Mouse (Mus musculus) CH12.LX (cell line): ENCODE measurements around the gene Ptpn11. TPM values are rescaled to one million over a fixed set of nuclear protein-coding genes. Genes with fewer than 3 reads are reported as not detected.
A peak's percentile ranks its signal among the peaks of the same experiment; 100 is the strongest.

Source experiments
- DNase-seq: peaks from one replicate; pipeline ENCODE4 v3.0.0-alpha.2; 2013; ENCODE audit errors: extremely low read depth
- H3K27ac ChIP-seq: 2 replicates; pipeline ENCODE4 v1.5.1; 2012; ENCODE audit warnings: low read depth, mild to moderate bottlenecking, control low read depth, moderate library complexity; ENCODE audit not compliant: insufficient read depth
- H3K27me3 ChIP-seq: replicated peaks from 2 replicates; pipeline ENCODE3; 2012; ENCODE audit warnings: inconsistent platforms
- H3K36me3 ChIP-seq, 2 experiments: replicated peaks in 1 of 2; 2 replicates each; pipeline versions ENCODE3 to v1.6.1; 2012; ENCODE audit warnings: inconsistent platforms in 1 of 2, low read length in 1 of 2, mild to moderate bottlenecking in 1 of 2, mixed read lengths in 1 of 2, moderate library complexity in 1 of 2; ENCODE audit not compliant: control insufficient read depth in 1 of 2, insufficient read depth in 1 of 2
- H3K4me1 ChIP-seq, 2 experiments: 2 replicates each; pipeline ENCODE4 v1.6.1; 2012; ENCODE audit warnings: inconsistent platforms in 1 of 2, moderate library complexity in 1 of 2; ENCODE audit not compliant: insufficient read depth in 2 of 2, control insufficient read depth in 1 of 2
- H3K4me2 ChIP-seq: 2 replicates; pipeline ENCODE4 v1.6.1; 2012; ENCODE audit warnings: low read depth, mild to moderate bottlenecking, control low read depth; ENCODE audit not compliant: poor library complexity, insufficient read depth, severe bottlenecking
- H3K4me3 ChIP-seq, 3 experiments: fragments of 150-350 bp in 1 of 3; sonication (generic) in 1 of 3; replicated peaks in 1 of 3; 2 replicates each; pipeline versions ENCODE3 to v1.5.1; 2011 to 2012; ENCODE audit warnings: low read depth in 2 of 3, low read length in 2 of 3, mild to moderate bottlenecking in 2 of 3, moderate library complexity in 2 of 3, control low read depth in 1 of 3, improper control_type of control experiment in 1 of 3, inconsistent platforms in 1 of 3, mixed read lengths in 1 of 3; ENCODE audit not compliant: poor library complexity in 1 of 3
- H3K79me2 ChIP-seq: replicated peaks from 2 replicates; pipeline ENCODE4 v1.6.1; 2012; ENCODE audit warnings: mild to moderate bottlenecking, moderate library complexity; ENCODE audit not compliant: control insufficient read depth, poor library complexity, insufficient read depth, severe bottlenecking; ENCODE audit errors: extremely low read depth
- H3K9ac ChIP-seq: 2 replicates; pipeline ENCODE4 v1.6.1; 2012; ENCODE audit warnings: low read depth, mild to moderate bottlenecking, control low read depth, moderate library complexity; ENCODE audit not compliant: insufficient read depth
- H3K9me3 ChIP-seq: replicated peaks from 2 replicates; pipeline ENCODE3; 2012; ENCODE audit warnings: low read length, inconsistent platforms, mixed read lengths
- BHLHE40 ChIP-seq: IDR thresholded peaks from 2 replicates; pipeline ENCODE4 v1.6.1; 2011; ENCODE audit warnings: mild to moderate bottlenecking, low read depth, low read length, improper control_type of control experiment
- CHD1 ChIP-seq: IDR thresholded peaks from 2 replicates; pipeline ENCODE4 v1.6.1; 2012; ENCODE audit warnings: low read depth, low read length, improper control_type of control experiment, inconsistent platforms
- CHD2 ChIP-seq: IDR thresholded peaks from 2 replicates; pipeline ENCODE4 v1.6.1; 2011; ENCODE audit warnings: low read length, improper control_type of control experiment
- CTCF ChIP-seq, 2 experiments: IDR thresholded peaks in 1 of 2; conservative IDR thresholded peaks in 1 of 2; 2 replicates each; pipeline ENCODE4 v1.5.1; 2011 to 2012; ENCODE audit warnings: low read depth in 2 of 2, low read length in 2 of 2, improper control_type of control experiment in 1 of 2, inconsistent platforms in 1 of 2, mild to moderate bottlenecking in 1 of 2, moderate library complexity in 1 of 2
- E2F4 ChIP-seq: IDR thresholded peaks from 2 replicates; pipeline ENCODE4 v1.6.1; 2011; ENCODE audit warnings: low read depth, low read length, improper control_type of control experiment; ENCODE audit not compliant: insufficient replicate concordance
- ELF1 ChIP-seq: IDR thresholded peaks from 2 replicates; pipeline ENCODE4 v1.6.1; 2014; ENCODE audit warnings: low read depth, mild to moderate bottlenecking, inconsistent platforms, low read length, improper control_type of control experiment
- EP300 ChIP-seq: IDR thresholded peaks from 2 replicates; pipeline ENCODE4 v1.6.1; 2011; ENCODE audit warnings: low read length, improper control_type of control experiment
- ETS1 ChIP-seq: conservative IDR thresholded peaks from 2 replicates; pipeline ENCODE4 v1.6.1; 2012; ENCODE audit warnings: low read depth, mild to moderate bottlenecking, inconsistent platforms, low read length, improper control_type of control experiment, moderate library complexity
- GABPA ChIP-seq: IDR thresholded peaks from 2 replicates; pipeline ENCODE4 v1.6.1; 2012; ENCODE audit warnings: low read depth, low read length, improper control_type of control experiment, inconsistent platforms; ENCODE audit not compliant: insufficient replicate concordance
- HCFC1 ChIP-seq: IDR thresholded peaks from 2 replicates; pipeline ENCODE4 v1.6.1; 2012; ENCODE audit warnings: low read depth, mild to moderate bottlenecking, inconsistent platforms, low read length, improper control_type of control experiment
- IRF4 ChIP-seq: IDR thresholded peaks from 2 replicates; pipeline ENCODE4 v1.6.1; 2014; ENCODE audit warnings: low read depth, mild to moderate bottlenecking, inconsistent platforms, low read length, improper control_type of control experiment
- JUN ChIP-seq: IDR thresholded peaks from 2 replicates; pipeline ENCODE4 v1.6.1; 2011; ENCODE audit warnings: low read depth, mild to moderate bottlenecking, low read length, improper control_type of control experiment, moderate library complexity; ENCODE audit not compliant: insufficient read depth
- JUND ChIP-seq: conservative IDR thresholded peaks from 2 replicates; pipeline ENCODE4 v1.6.1; 2011; ENCODE audit warnings: low read depth, low read length, improper control_type of control experiment
- KAT2A ChIP-seq: IDR thresholded peaks from 2 replicates; pipeline ENCODE4 v1.6.1; 2012; ENCODE audit warnings: low read length, improper control_type of control experiment, inconsistent platforms; ENCODE audit not compliant: insufficient replicate concordance
- MAFK ChIP-seq: IDR thresholded peaks from 2 replicates; pipeline ENCODE4 v1.6.1; 2011; ENCODE audit warnings: low read length, improper control_type of control experiment; ENCODE audit not compliant: insufficient replicate concordance
- MAX ChIP-seq: IDR thresholded peaks from 2 replicates; pipeline ENCODE4 v1.6.1; 2011; ENCODE audit warnings: low read length, improper control_type of control experiment
- MAZ ChIP-seq: IDR thresholded peaks from 2 replicates; pipeline ENCODE4 v1.6.1; 2012; ENCODE audit warnings: low read depth, mild to moderate bottlenecking, inconsistent platforms, low read length, improper control_type of control experiment, moderate library complexity
- MEF2A ChIP-seq: IDR thresholded peaks from 2 replicates; pipeline ENCODE4 v1.6.1; 2014; ENCODE audit warnings: low read depth, mild to moderate bottlenecking, inconsistent platforms, low read length, improper control_type of control experiment, borderline replicate concordance
- MXI1 ChIP-seq: IDR thresholded peaks from 2 replicates; pipeline ENCODE4 v1.6.1; 2011; ENCODE audit warnings: mild to moderate bottlenecking, low read depth, low read length, improper control_type of control experiment
- MYC ChIP-seq: IDR thresholded peaks from 2 replicates; pipeline ENCODE4 v1.6.1; 2011; ENCODE audit warnings: low read depth, mild to moderate bottlenecking, improper control_type of control experiment, low read length
- NELFE ChIP-seq: IDR thresholded peaks from 2 replicates; pipeline ENCODE4 v1.6.1; 2011; ENCODE audit warnings: low read depth, low read length, improper control_type of control experiment
- NRF1 ChIP-seq: IDR thresholded peaks from 2 replicates; pipeline ENCODE4 v1.6.1; 2014; ENCODE audit warnings: low read depth, mild to moderate bottlenecking, inconsistent platforms, low read length, improper control_type of control experiment, moderate library complexity
- PAX5 ChIP-seq: IDR thresholded peaks from 2 replicates; pipeline ENCODE4 v1.6.1; 2012; ENCODE audit warnings: low read length, inconsistent platforms, mixed read lengths
- POLR2A ChIP-seq: IDR thresholded peaks from 2 replicates; pipeline ENCODE4 v1.6.1; 2011; ENCODE audit warnings: low read depth, mild to moderate bottlenecking, improper control_type of control experiment, low read length
- POLR2AphosphoS2 ChIP-seq: IDR thresholded peaks from 2 replicates; pipeline ENCODE4 v1.6.1; 2011; ENCODE audit warnings: low read depth, low read length, improper control_type of control experiment
- RAD21 ChIP-seq: IDR thresholded peaks from 2 replicates; pipeline ENCODE4 v1.6.1; 2011; ENCODE audit warnings: low read depth, mild to moderate bottlenecking, low read length, improper control_type of control experiment, moderate library complexity
- RCOR1 ChIP-seq: conservative IDR thresholded peaks from 2 replicates; pipeline ENCODE4 v1.6.1; 2012; ENCODE audit warnings: low read depth, mild to moderate bottlenecking, inconsistent platforms, low read length, improper control_type of control experiment
- SIN3A ChIP-seq: IDR thresholded peaks from 2 replicates; pipeline ENCODE4 v1.6.1; 2012; ENCODE audit warnings: low read length, improper control_type of control experiment, inconsistent platforms
- SMC3 ChIP-seq: IDR thresholded peaks from 2 replicates; pipeline ENCODE4 v1.6.1; 2011; ENCODE audit warnings: low read depth, low read length, improper control_type of control experiment
- TBP ChIP-seq: conservative IDR thresholded peaks from 2 replicates; pipeline ENCODE4 v1.6.1; 2011; ENCODE audit warnings: low read depth, low read length, improper control_type of control experiment
- TCF12 ChIP-seq: IDR thresholded peaks from 2 replicates; pipeline ENCODE4 v1.6.1; 2014; ENCODE audit warnings: low read depth, mild to moderate bottlenecking, inconsistent platforms, low read length, improper control_type of control experiment
- UBTF ChIP-seq: IDR thresholded peaks from 2 replicates; pipeline ENCODE4 v1.6.1; 2012; ENCODE audit warnings: low read depth, mild to moderate bottlenecking, inconsistent platforms, low read length, improper control_type of control experiment, moderate library complexity
- USF1 ChIP-seq: IDR thresholded peaks from 2 replicates; pipeline ENCODE4 v1.6.1; 2014; ENCODE audit warnings: low read depth, mild to moderate bottlenecking, inconsistent platforms, low read length, improper control_type of control experiment
- USF2 ChIP-seq: conservative IDR thresholded peaks from 2 replicates; pipeline ENCODE4 v1.6.1; 2011; ENCODE audit warnings: low read depth, low read length, improper control_type of control experiment
- ZC3H11A ChIP-seq: IDR thresholded peaks from 2 replicates; pipeline ENCODE4 v1.6.1; 2012; ENCODE audit warnings: low read depth, mild to moderate bottlenecking, inconsistent platforms, low read length, improper control_type of control experiment
- ZKSCAN1 ChIP-seq: IDR thresholded peaks from 2 replicates; pipeline ENCODE4 v1.6.1; 2012; ENCODE audit warnings: low read depth, inconsistent platforms, low read length, improper control_type of control experiment, borderline replicate concordance
- ZMIZ1 ChIP-seq: IDR thresholded peaks from 2 replicates; pipeline ENCODE4 v1.6.1; 2012; ENCODE audit warnings: low read depth, mild to moderate bottlenecking, inconsistent platforms, low read length, improper control_type of control experiment
- ZNF384 ChIP-seq: IDR thresholded peaks from 2 replicates; pipeline ENCODE4 v1.6.1; 2012; ENCODE audit warnings: low read depth, low read length, improper control_type of control experiment, inconsistent platforms
- dilution Hi-C: fragments of 300-500 bp; cut with MboI; formaldehyde crosslinking; loops from 2 replicates; pipeline ENCODE4 v1.14.3; 2020; ENCODE audit warnings: low sequenced_read_pairs; ENCODE audit not compliant: extremely low pct_unique_long_range_greater_than_20kb, extremely low pct_ligation_motif_present
- in situ Hi-C: fragments of 300-500 bp; cut with MboI; formaldehyde crosslinking; loops from 3 replicates; pipeline ENCODE4 v1.14.3; 2019; ENCODE audit warnings: low sequenced_read_pairs, low pct_ligation_motif_present, low pct_unique_long_range_greater_than_20kb, mixed read lengths
- polyA plus RNA-seq: library from polyadenylated mRNA; unstranded; fragments of >175 nt; gene quantifications from 2 replicates; pipeline ENCODE4 v1.2.1, GENCODE M21; 2012; ENCODE audit warnings: low read depth; ENCODE audit not compliant: insufficient read length
- total RNA-seq, 2 experiments: library from RNA; depleted of rRNA; stranded (reverse); fragments of 300-350 nt in 1 of 2; fragments of >200 nt in 1 of 2; gene quantifications; 2 replicates each; pipeline ENCODE4 v1.2.3; 2012 to 2014

The Ptpn11 gene
- total and polyA plus RNA-seq, 3 experiments: 33.2 to 62.8 (median 44.6) TPM

DNA sequence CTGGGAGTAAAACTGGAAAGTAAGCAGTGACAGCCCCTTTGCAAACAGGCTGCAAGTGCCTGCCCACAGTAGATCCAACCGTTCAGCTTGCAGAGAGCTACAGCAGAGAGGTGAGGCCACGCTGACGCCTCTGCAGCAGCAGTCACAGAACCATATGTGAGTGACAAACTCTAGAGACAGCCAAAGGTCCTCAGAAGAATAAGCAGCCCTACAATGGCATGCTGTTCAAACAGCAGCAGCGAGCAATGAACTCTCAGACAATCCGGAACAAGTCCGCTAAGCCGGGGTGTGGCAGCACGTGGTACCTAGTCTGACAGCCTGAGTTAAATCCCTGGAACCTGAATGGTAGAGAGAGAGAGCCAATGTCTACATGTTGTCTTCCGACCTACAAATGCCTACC, 2.0 kb downstream of the Ptpn11 start:
- Histone ChIP-seq H3K9ac (peak overlapping the region; percentile 5; the same call in 1 of the 2 replicates), H3K36me3 (peaks cover 0 to 9% of the 10 kb centered on the region in 2 experiments), H3K27me3 (no peaks in the 10 kb centered on the region), H3K79me2 (peaks cover 62% of the 10 kb centered on the region), H3K27ac (peak overlapping the region; percentile 34; the same call in 1 of the 2 replicates), H3K4me1 (peaks cover 28 to 58% of the 10 kb centered on the region in 2 experiments), H3K4me2 (peak overlapping the region; percentile 39), H3K4me3 (peak overlapping the region; percentile 23 to 50 (median 28)), H3K9me3 (no peaks in the 10 kb centered on the region)
- DNase-seq: no peak
- dilution Hi-C loops: no loop called here
- TF ChIP-seq IRF4 (no peak), ZC3H11A (no peak), EP300 (no peak), BHLHE40 (no peak), MAX (peak; percentile 90), JUND (no peak), RAD21 (no peak), ZNF384 (no peak), ETS1 (no peak), CHD2 (no peak), CHD1 (no peak), JUN (no peak), ELF1 (no peak), USF2 (no peak), MYC (peak; percentile 78), MXI1 (peak; percentile 97), MAFK (no peak), GABPA (no peak), MEF2A (no peak), CTCF (conservative IDR thresholded peaks at IDR 0.05 in 1 of 2, IDR thresholded peaks at IDR 0.05 in 1 of 2; ENCODE audit: low read depth in 2 of 2, low read length in 2 of 2) (no peak), TCF12 (no peak), SMC3 (no peak; the same call in 1 of the 2 replicates), KAT2A (no peak), ZKSCAN1 (no peak), UBTF (no peak), HCFC1 (no peak), SIN3A (peak; percentile 90), POLR2A (no peak), ZMIZ1 (no peak), USF1 (peak; percentile 51), TBP (no peak), POLR2AphosphoS2 (no peak), E2F4 (no peak), MAZ (no peak), RCOR1 (no peak), NRF1 (no peak), NELFE (no peak), PAX5 (no peak)
- in situ Hi-C loops: no loop called here
